Mouse (Mus musculus): ENCODE measurements around the gene Fbxl18. TPM values are rescaled to one million over a fixed set of nuclear protein-coding genes. Genes with fewer than 3 reads are reported as not detected.

Fbxl18 gene
- polyA plus RNA-seq, 1 experiment from 2014 or later: 16.1 TPM

- no peaks in the 10 kb centered on the region for H3K9me3 ChIP-seq
- no peak for ATAC-seq (ENCODE audit: low FRiP score, low read depth)
- H3K27me3 ChIP-seq: no peaks in the 10 kb centered on the region
- peaks cover 34% of the 10 kb centered on the region for H3K4me1 ChIP-seq
- 0 out of 2 replicates have a peak overlapping the region, but pooled peaks have one; percentile 9 for H3K4me2 ChIP-seq (replicated peaks)
- H3K27ac ChIP-seq: peak overlapping the region; percentile 70
- no peak overlapping the region for H3K9ac ChIP-seq
- H3K36me3 ChIP-seq: no peaks in the 10 kb centered on the region
- 62% methylated on average over 5 of the region's 5 CpGs for WGBS
- no peak overlapping the region for H3K4me3 ChIP-seq
These were observed 69.6 kb downstream of the Fbxl18 start for GRCm38 (mm10) chr5:142825665-142826064.

GRCm38 (mm10) chr5:142824091-142824490 lies 71.1 kb downstream of the Fbxl18 start:
- H3K4me3 ChIP-seq: peak overlapping the region; percentile 92
- 34% methylated on average over 6 of the region's 6 CpGs for WGBS
- H3K9me3 ChIP-seq: no peaks in the 10 kb centered on the region
- peak overlapping the region; percentile 100 for H3K27ac ChIP-seq
- H3K4me2 ChIP-seq (replicated peaks): peak overlapping the region; percentile 93
- ATAC-seq (ENCODE audit: low FRiP score, low read depth): no peak
- H3K36me3 ChIP-seq: no peaks in the 10 kb centered on the region
- H3K4me1 ChIP-seq: peaks cover 34% of the 10 kb centered on the region
- H3K27me3 ChIP-seq: no peaks in the 10 kb centered on the region
- H3K9ac ChIP-seq: peak overlapping the region; percentile 98

GRCm38 (mm10) chr5:142823096-142824062 lies 71.8 kb downstream of the Fbxl18 start:
- Histone ChIP-seq H3K9ac (peak overlapping the region; percentile 98), H3K36me3 (no peaks in the 10 kb centered on the region), H3K27me3 (no peaks in the 10 kb centered on the region), H3K4me2 (replicated peaks) (peak overlapping the region; percentile 93), H3K4me3 (peak overlapping the region; percentile 92), H3K9me3 (no peaks in the 10 kb centered on the region), H3K4me1 (peaks cover 34% of the 10 kb centered on the region), H3K27ac (peak overlapping the region; percentile 100)
- peak; percentile 77 for ATAC-seq (ENCODE audit: low FRiP score, low read depth)
- WGBS: 5% methylated on average over 31 of the region's 31 CpGs

- ATAC-seq (ENCODE audit: low FRiP score, low read depth): no peak
- peak overlapping the region; percentile 93 for H3K4me2 ChIP-seq (replicated peaks)
- WGBS: under 1% methylated on average over 36 of the region's 36 CpGs
These were observed 72.7 kb downstream of the Fbxl18 start for GRCm38 (mm10) chr5:142822286-142823095.

GRCm38 (mm10) chr5:142821974-142822285 lies 73.3 kb downstream of the Fbxl18 start:
- H3K4me3 ChIP-seq: peak overlapping the region; percentile 92
- peaks cover 34% of the 10 kb centered on the region for H3K4me1 ChIP-seq
- ATAC-seq (ENCODE audit: low FRiP score, low read depth): no peak
- no peaks in the 10 kb centered on the region for H3K36me3 ChIP-seq
- H3K4me2 ChIP-seq (replicated peaks): peak overlapping the region; percentile 93
- H3K9me3 ChIP-seq: no peaks in the 10 kb centered on the region
- H3K27ac ChIP-seq: peak overlapping the region; percentile 100
- 0% methylated on average over 9 of the region's 9 CpGs for WGBS
- no peaks in the 10 kb centered on the region for H3K27me3 ChIP-seq
- peak overlapping the region; percentile 98 for H3K9ac ChIP-seq

More at GRCm38 (mm10) chr5:142822286-142823095, 72.7 kb downstream of the Fbxl18 start:
- Histone ChIP-seq H3K27me3 (no peaks in the 10 kb centered on the region), H3K4me1 (peaks cover 34% of the 10 kb centered on the region), H3K9ac (peak overlapping the region; percentile 98), H3K9me3 (no peaks in the 10 kb centered on the region), H3K4me3 (peak overlapping the region; percentile 92), H3K36me3 (no peaks in the 10 kb centered on the region), H3K27ac (peak overlapping the region; percentile 100)

GRCm38 (mm10) chr5:142821266-142821973 lies 73.8 kb downstream of the Fbxl18 start:
- Histone ChIP-seq H3K9me3 (no peaks in the 10 kb centered on the region), H3K36me3 (no peaks in the 10 kb centered on the region), H3K9ac (peak overlapping the region; percentile 98), H3K4me2 (replicated peaks) (peak overlapping the region; percentile 93), H3K4me3 (peak overlapping the region; percentile 92), H3K27me3 (no peaks in the 10 kb centered on the region), H3K27ac (peak overlapping the region; percentile 100), H3K4me1 (peaks cover 34% of the 10 kb centered on the region)
- ATAC-seq (ENCODE audit: low FRiP score, low read depth): peak; percentile 20
- under 1% methylated on average over 36 of the region's 36 CpGs for WGBS

GRCm38 (mm10) chr5:142820276-142821265 lies 74.7 kb downstream of the Fbxl18 start:
- under 1% methylated on average over 53 of the region's 53 CpGs for WGBS
- peak overlapping the region; percentile 92 for H3K4me3 ChIP-seq
- no peak for ATAC-seq (ENCODE audit: low FRiP score, low read depth)

GRCm38 (mm10) chr5:142819385-142820275 lies 75.6 kb downstream of the Fbxl18 start:
- Histone ChIP-seq H3K27me3 (no peaks in the 10 kb centered on the region), H3K27ac (peak overlapping the region; percentile 100), H3K4me2 (replicated peaks) (peak overlapping the region; percentile 93), H3K4me1 (peaks cover 17% of the 10 kb centered on the region), H3K9ac (peak overlapping the region; percentile 98), H3K9me3 (no peaks in the 10 kb centered on the region), H3K36me3 (peaks cover 5% of the 10 kb centered on the region), H3K4me3 (peak overlapping the region; percentile 92)
- ATAC-seq (ENCODE audit: low FRiP score, low read depth): peak; percentile 21; the same call in 1 of the 2 replicates
- WGBS: under 1% methylated on average over 36 of the region's 36 CpGs

More at GRCm38 (mm10) chr5:142820276-142821265, 74.7 kb downstream of the Fbxl18 start:
- H3K36me3 ChIP-seq: no peaks in the 10 kb centered on the region
- H3K27ac ChIP-seq: peak overlapping the region; percentile 100
- H3K4me2 ChIP-seq (replicated peaks): peak overlapping the region; percentile 93
- peaks cover 26% of the 10 kb centered on the region for H3K4me1 ChIP-seq
- H3K27me3 ChIP-seq: no peaks in the 10 kb centered on the region
- peak overlapping the region; percentile 98 for H3K9ac ChIP-seq
- H3K9me3 ChIP-seq: no peaks in the 10 kb centered on the region

- Histone ChIP-seq H3K4me3 (peak overlapping the region; percentile 92), H3K4me1 (peaks cover 8% of the 10 kb centered on the region), H3K9ac (peak overlapping the region; percentile 98), H3K4me2 (replicated peaks) (peak overlapping the region; percentile 93), H3K27me3 (no peaks in the 10 kb centered on the region), H3K36me3 (peaks cover 15% of the 10 kb centered on the region), H3K27ac (peak overlapping the region; percentile 100), H3K9me3 (no peaks in the 10 kb centered on the region)
- peak; percentile 4; the same call in 1 of the 2 replicates for ATAC-seq (ENCODE audit: low FRiP score, low read depth)
- under 1% methylated on average over 43 of the region's 43 CpGs for WGBS
These were observed 76.5 kb downstream of the Fbxl18 start for GRCm38 (mm10) chr5:142818435-142819360.
